Mouse (Mus musculus): ENCODE measurements at regions not wholly inside any gene's neighbourhood (a gene's known extent, or its start where the extent isn't known, plus 50 kb on each side); places are given as distances from the start of the nearest gene placed in this dataset.

DNA sequence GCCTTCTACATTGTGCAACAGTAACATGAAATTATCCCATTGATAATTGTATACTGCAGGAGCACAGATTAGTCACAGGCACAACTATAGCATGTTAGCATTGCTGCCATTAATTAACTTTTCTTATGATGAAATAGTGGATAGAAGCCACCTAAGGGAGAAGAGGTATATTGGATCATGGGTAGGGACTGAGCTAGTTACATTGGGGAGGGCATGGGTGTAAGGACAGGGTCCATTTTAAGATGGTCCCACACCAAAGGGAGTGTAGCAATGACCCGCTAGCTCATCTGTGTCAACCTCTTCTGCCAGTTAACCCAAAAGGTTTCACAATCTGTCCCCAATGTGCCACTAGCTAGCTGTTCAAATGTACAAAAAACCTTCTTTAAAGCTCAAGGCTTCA, 450.3 kb upstream of the Marcks start:
- TF ChIP-seq CTCF (IDR thresholded peaks at IDR 0.05; ENCODE audit: borderline replicate concordance, extremely low read depth, insufficient read depth, insufficient read length) (no peak), POLR2A (IDR thresholded peaks at IDR 0.05; ENCODE audit: borderline replicate concordance, extremely low read depth, insufficient read depth, insufficient read length, poor library complexity, severe bottlenecking) (no peak)
